Mouse (Mus musculus) limb, embryonic 15.5 days (tissue): Measurements from ENCODE around the gene Tmem44. TPM values are rescaled to one million over a fixed set of nuclear protein-coding genes. Genes with fewer than 3 reads are reported as not detected.

Experiments
- ATAC-seq: fragments of 200-750 bp; cut with Nextera tagmentation; 2 replicates; pipeline ENCODE4 v1.8.0; 2017; ENCODE audit warnings: low read depth, moderate TSS enrichment; ENCODE audit not compliant: insufficient number of reproducible peaks, low FRiP score, low TSS enrichment
- H3K27ac ChIP-seq: fragments of 300-500 bp; sonication (generic); 2 replicates; pipeline ENCODE4 v1.5.1; 2015; ENCODE audit warnings: moderate library complexity, mild to moderate bottlenecking, inconsistent platforms
- H3K27me3 ChIP-seq: fragments of 300-500 bp; sonication (generic); 2 replicates; pipeline ENCODE4 v1.6.1; 2015; ENCODE audit warnings: inconsistent platforms
- H3K36me3 ChIP-seq: fragments of 300-500 bp; sonication (generic); 2 replicates; pipeline ENCODE4 v1.6.1; 2015; ENCODE audit warnings: inconsistent platforms
- H3K4me1 ChIP-seq: fragments of 300-500 bp; sonication (generic); 2 replicates; pipeline ENCODE4 v1.6.1; 2015; ENCODE audit warnings: inconsistent platforms
- H3K4me2 ChIP-seq: fragments of 300-500 bp; sonication (generic); 2 replicates; pipeline ENCODE4 v1.6.1; 2015; ENCODE audit warnings: mild to moderate bottlenecking, inconsistent platforms
- H3K4me3 ChIP-seq: fragments of 300-500 bp; sonication (generic); 2 replicates; pipeline ENCODE4 v1.5.1; 2015; ENCODE audit warnings: mild to moderate bottlenecking, inconsistent platforms
- H3K9ac ChIP-seq: fragments of 300-500 bp; sonication (generic); 2 replicates; pipeline ENCODE4 v1.6.1; 2015; ENCODE audit warnings: inconsistent platforms
- H3K9me3 ChIP-seq: fragments of 300-500 bp; sonication (generic); 2 replicates; pipeline ENCODE4 v1.6.1; 2016; ENCODE audit warnings: inconsistent platforms
- WGBS: fragments of 180-500 bp; shearing (Covaris S2); methylation state at CpG from one replicate; pipeline ENCODE4 v1.1.7; 2015; 5-methylcytosine and 5-hydroxymethylcytosine counted together
- polyA plus RNA-seq: library from polyadenylated mRNA; unstranded; fragments of >200 nt; fragmentation: Nextera tagmentation; extraction: Ambion mirVana; gene quantifications from 2 replicates; pipeline ENCODE4 v1.2.1, GENCODE M21; 2015

Tmem44 gene
- 17.1 and 18.8 TPM in 2 replicates for polyA plus RNA-seq

DNA sequence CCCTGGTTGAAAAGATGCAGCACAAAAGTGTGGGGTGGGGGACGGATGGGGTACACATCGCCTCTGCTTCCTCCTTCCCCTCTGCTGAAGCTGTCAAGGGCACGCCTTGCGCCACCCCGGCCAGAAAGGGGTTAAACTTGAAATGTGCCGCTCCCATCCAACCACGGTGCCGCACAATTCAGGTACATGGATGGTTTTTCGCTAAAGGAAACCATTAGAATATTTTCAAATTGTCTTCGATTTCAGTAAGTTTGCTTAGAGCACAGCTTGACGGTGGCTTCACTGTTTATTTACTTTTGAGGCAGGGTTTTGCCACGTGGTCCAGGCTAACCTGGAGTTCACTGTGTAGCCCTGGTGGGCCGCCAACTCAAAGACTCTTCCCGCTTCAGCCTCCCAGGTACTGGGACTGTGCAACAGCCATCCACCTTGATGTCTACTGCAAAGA is at the start of gene Tmem44:
TSS of gene Tmem44 (minus strand) at position 95 of the 445 bp plus-strand sequence.
- Histone ChIP-seq H3K4me2 (peak within 1 kb of the TSS; percentile 87), H3K27ac (0 out of 2 replicates have a peak within 1 kb of the TSS, but pooled peaks have one; percentile 58), H3K9ac (peak within 1 kb of the TSS; percentile 82), H3K27me3 (no peaks in the 10 kb centered on the region), H3K4me1 (peaks cover 29% of the 10 kb centered on the region), H3K36me3 (peaks cover 18% of the 10 kb centered on the region), H3K9me3 (no peaks in the 10 kb centered on the region), H3K4me3 (peak within 1 kb of the TSS; percentile 64)
- 4% methylated on average over 14 of the region's 14 CpGs for WGBS
- no peak for ATAC-seq

DNA sequence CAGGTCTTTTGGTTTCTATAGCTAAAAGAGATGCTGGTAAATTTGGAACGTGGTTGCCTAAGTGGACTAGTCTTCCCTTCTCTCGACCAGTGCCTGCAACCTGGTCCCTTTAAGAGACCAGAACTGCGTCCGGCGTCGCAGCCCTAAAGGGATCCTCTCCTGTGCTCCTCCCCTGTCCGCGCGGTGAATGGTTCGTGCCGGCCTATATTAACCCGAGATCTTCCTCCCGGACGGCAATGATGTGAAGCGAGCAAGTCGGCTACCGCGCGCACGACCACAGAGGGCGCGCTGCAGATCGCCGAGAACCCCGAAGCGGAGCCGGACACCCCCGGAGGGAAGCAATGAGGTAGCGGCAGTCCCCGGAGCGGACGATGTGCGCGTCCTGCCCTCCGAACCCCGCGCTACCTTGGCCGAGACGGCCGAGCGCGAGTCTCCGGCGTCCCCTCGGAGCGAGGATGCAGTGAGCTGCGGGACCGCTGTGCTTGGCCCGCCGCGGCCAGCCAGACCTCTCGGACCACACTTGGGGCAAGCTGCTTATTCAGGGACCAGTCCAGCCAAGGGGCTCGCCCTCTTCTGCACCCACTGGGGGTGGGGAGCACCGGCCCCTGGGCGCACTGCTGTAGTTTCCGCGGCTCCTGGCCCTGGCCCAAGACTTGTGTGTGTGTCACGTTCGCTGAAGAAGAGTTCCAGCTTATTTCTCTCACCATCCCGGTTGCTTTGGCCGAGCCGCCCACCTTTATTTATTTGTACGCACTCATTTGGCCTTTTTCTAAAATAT is 49.0 kb upstream of the Tmem44 start, which contains the start of gene Fam43a:
TSS of gene Fam43a (plus strand) at position 233 of the 778 bp plus-strand sequence.
- Histone ChIP-seq H3K9ac (peak within 1 kb of the TSS; percentile 78), H3K4me2 (peak within 1 kb of the TSS; percentile 94), H3K9me3 (no peaks in the 10 kb centered on the region), H3K27me3 (peaks cover 45% of the 10 kb centered on the region), H3K27ac (peak within 1 kb of the TSS; percentile 85), H3K4me3 (peak within 1 kb of the TSS; percentile 80), H3K4me1 (peaks cover 43% of the 10 kb centered on the region), H3K36me3 (no peaks in the 10 kb centered on the region)
- ATAC-seq: peak; percentile 66; the same call in 1 of the 2 replicates
- under 1% methylated on average over 63 of the region's 63 CpGs for WGBS

- 10% methylated on average over 16 of the region's 16 CpGs for WGBS
- H3K9me3 ChIP-seq: no peaks in the 10 kb centered on the region
- no peaks in the 10 kb centered on the region for H3K36me3 ChIP-seq
- no peak for ATAC-seq
- H3K4me3 ChIP-seq: no peak overlapping the region; the same call in 1 of the 2 replicates
- H3K4me1 ChIP-seq: peaks cover 27% of the 10 kb centered on the region
- H3K9ac ChIP-seq: no peak overlapping the region
- no peak overlapping the region for H3K27ac ChIP-seq
- peak overlapping the region; percentile 36; the same call in 1 of the 2 replicates for H3K4me2 ChIP-seq
- H3K27me3 ChIP-seq: peaks cover 45% of the 10 kb centered on the region
Observed at GRCm38 (mm10) chr16:30596959-30597681, 46.5 kb upstream of the Tmem44 start.

DNA sequence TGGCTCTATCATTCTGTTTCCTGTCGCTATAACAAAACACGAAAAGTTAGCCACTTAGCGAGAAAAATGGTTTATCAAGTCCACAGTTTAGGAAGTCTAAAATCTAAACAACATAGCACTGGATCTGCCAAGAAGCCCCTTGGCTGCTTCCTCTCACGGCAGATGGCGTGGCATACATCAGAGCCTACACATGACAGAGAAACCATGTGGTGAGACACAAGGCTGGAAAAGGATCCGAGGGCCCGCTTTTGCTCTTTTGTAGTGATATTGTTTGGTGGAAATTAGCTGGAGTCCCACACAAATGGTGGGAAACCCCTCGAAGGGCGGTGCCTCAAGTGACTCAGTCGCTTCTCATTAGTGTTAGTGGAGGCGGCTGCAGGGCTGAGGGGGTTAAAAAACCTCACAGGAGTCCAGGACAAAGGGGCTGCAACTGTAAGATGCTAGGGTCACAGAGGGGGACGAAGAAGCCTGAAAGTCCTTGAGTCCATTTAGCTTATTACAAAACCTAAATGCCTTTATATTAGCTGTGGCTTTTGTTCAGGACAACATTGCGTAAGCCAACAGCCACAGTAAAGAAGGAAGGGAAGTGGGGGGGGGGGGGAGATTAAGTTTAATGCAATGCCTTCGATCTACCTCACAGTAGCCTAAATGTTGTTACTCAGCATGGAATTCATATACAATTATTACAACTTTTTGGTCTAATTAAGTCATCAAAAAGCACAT is 45.4 kb upstream of the Tmem44 start:
- no peak overlapping the region for H3K9ac ChIP-seq
- ATAC-seq: no peak
- H3K27ac ChIP-seq: no peak overlapping the region
- 70% methylated on average over 14 of the region's 14 CpGs for whole genome bisulfite sequencing
- H3K4me2 ChIP-seq: no peak overlapping the region
- H3K36me3 ChIP-seq: no peaks in the 10 kb centered on the region
- no peaks in the 10 kb centered on the region for H3K9me3 ChIP-seq
- peaks cover 36% of the 10 kb centered on the region for H3K27me3 ChIP-seq
- no peak overlapping the region for H3K4me3 ChIP-seq
- H3K4me1 ChIP-seq: peaks cover 16% of the 10 kb centered on the region

GRCm38 (mm10) chr16:30595356-30595755 is 44.7 kb upstream of the Tmem44 start:
- Histone ChIP-seq H3K36me3 (no peaks in the 10 kb centered on the region), H3K4me3 (no peak overlapping the region), H3K4me1 (peaks cover 9% of the 10 kb centered on the region), H3K9me3 (no peaks in the 10 kb centered on the region), H3K9ac (no peak overlapping the region), H3K4me2 (no peak overlapping the region), H3K27me3 (peaks cover 30% of the 10 kb centered on the region), H3K27ac (no peak overlapping the region)
- no peak for ATAC-seq
- 52% methylated on average over 3 of the region's 3 CpGs for WGBS

- Histone ChIP-seq H3K27ac (no peak overlapping the region), H3K36me3 (no peaks in the 10 kb centered on the region), H3K9ac (no peak overlapping the region), H3K9me3 (no peaks in the 10 kb centered on the region), H3K4me1 (no peaks in the 10 kb centered on the region), H3K4me3 (no peak overlapping the region), H3K27me3 (peaks cover 16% of the 10 kb centered on the region), H3K4me2 (no peak overlapping the region)
- no peak for ATAC-seq
- WGBS: 49% methylated on average over 3 of the region's 3 CpGs
Observed at GRCm38 (mm10) chr16:30591990-30592389, 41.3 kb upstream of the Tmem44 start.

DNA sequence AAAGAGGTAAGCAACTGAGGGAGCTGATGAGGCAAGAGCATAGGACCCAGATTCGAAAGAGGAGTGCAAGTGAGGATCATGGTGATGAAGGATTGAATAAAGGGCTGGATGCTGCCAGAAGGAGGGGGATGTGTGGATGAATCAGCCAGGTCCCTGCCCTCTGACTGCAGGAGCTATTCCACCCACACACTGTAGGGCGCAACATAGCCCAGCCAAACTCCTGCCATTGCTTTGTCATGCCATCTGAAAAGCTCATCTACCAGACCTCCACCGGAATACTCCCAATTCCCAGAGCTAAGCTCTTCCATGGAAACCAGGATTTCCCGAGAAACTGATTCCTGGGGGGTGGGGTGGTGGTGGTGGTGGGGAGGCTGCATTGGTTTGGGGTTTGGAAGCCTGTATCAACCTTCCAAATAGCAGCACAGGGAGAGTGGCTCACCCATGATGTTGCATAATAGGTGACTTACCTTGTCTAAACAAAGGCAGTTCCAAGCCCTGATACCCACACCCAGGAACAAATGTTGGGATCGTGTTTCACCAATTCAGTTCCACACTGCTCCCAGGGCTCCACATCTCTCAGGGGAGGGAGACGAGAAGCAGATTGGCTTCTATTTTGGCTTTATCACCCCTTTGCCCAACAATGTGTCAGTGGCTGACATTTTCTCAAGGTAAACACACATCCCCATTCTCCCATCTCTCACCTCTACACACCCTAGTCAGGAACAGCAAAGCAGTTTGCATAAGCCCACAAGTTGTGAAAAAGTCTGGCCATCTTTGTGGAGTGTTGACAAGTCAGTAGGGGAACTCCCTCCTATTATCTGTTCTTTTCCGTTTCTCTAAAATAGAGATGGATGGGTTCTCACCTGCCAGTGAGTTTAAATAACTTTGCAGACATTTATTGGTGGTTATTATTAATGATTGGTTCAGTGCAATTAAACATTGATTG is 39.9 kb upstream of the Tmem44 start:
- no peak for ATAC-seq
- Histone ChIP-seq H3K4me1 (peaks cover 3% of the 10 kb centered on the region; the same call in 1 of the 2 replicates), H3K9me3 (no peaks in the 10 kb centered on the region), H3K4me3 (no peak overlapping the region), H3K9ac (no peak overlapping the region), H3K27ac (no peak overlapping the region), H3K36me3 (peaks cover 2% of the 10 kb centered on the region), H3K27me3 (0 out of 2 replicates have a peak, but pooled peaks cover 4% of the 10 kb centered on the region), H3K4me2 (no peak overlapping the region)
- 32% methylated on average over 7 of the region's 7 CpGs for WGBS

DNA sequence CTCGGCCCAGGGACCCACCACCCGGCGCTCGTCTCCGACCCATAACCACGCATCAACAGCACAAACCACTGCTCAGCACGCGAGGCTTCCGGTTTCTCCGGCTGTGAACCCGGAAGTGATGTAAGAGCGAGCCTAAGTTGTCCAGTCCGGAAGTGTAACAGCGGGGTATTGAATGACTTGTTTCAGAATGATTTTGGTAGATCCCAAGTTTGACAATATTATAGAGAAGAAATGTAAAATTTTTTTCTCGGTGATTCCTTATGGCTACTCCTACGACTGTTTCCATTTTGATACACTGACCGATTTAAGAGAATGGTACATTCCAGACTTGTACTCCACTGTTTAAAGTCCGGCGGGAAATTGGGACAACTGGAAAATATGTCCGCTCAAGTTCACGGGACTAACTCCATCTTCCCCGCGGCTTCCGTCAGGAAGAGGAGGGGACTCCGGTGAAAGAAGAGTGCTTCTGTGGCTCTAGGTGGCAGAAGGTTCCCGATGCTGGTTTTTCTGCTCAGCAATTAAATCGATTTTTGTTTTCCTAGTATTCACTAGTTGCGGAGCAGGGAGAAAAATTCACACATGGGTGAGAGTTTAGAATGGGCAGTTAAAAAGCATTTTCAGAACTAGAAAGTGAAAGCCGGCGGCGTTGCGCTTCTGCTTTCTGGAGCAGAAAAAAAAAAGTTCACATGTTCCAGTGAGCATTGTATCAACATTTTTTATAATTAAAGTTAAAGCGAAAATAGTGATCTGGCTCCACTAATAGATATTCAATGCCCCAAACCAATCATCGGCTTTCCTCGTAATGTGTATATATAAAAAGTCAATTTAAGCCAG is 37.1 kb upstream of the Tmem44 start, which contains the start of gene Lsg1:
TSS of gene Lsg1 (minus strand) at position 99 of the 834 bp plus-strand sequence.
- Histone ChIP-seq H3K9ac (peak within 1 kb of the TSS; percentile 85), H3K4me1 (peaks cover 3% of the 10 kb centered on the region; the same call in 1 of the 2 replicates), H3K4me3 (peak within 1 kb of the TSS; percentile 88), H3K9me3 (no peaks in the 10 kb centered on the region), H3K36me3 (peaks cover 28% of the 10 kb centered on the region), H3K27me3 (no peaks in the 10 kb centered on the region), H3K4me2 (peak within 1 kb of the TSS; percentile 79), H3K27ac (peak within 1 kb of the TSS; percentile 82)
- WGBS: 2% methylated on average over 35 of the region's 35 CpGs
- peak; percentile 92 for ATAC-seq

DNA sequence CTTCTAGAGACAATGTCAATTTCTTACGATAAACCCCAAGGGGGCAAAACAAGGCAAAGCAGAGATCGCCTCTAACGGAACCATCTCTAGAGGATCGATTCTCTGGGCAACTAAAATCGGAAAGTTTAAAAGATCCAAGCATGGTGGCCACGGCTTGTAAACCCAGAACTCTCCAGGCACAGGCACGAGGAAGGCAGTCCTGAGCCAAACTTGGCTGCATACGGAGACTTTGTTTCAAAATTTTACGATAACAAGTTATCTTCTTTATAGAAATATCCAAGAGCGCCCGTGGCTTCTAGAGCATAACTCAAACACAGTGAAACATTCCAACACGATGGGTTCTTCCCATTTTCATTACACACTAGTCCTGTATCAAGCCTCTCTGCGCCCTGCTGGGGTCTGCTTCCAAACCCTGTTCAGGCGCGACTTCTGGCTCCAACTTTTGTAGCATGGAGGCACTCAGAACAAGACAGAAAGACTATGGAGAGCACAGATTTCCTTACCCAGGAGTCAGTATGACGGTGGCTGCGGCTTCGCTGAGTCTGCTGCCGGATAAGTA is 36.4 kb upstream of the Tmem44 start:
- H3K4me2 ChIP-seq: peak overlapping the region; percentile 79
- peak overlapping the region; percentile 82 for H3K27ac ChIP-seq
- 3% methylated on average over 19 of the region's 19 CpGs for WGBS
- peak overlapping the region; percentile 88 for H3K4me3 ChIP-seq
- H3K9me3 ChIP-seq: no peaks in the 10 kb centered on the region
- peaks cover 35% of the 10 kb centered on the region for H3K36me3 ChIP-seq
- H3K27me3 ChIP-seq: no peaks in the 10 kb centered on the region
- peaks cover 3% of the 10 kb centered on the region; the same call in 1 of the 2 replicates for H3K4me1 ChIP-seq
- no peak for ATAC-seq
- peak overlapping the region; percentile 85 for H3K9ac ChIP-seq

DNA sequence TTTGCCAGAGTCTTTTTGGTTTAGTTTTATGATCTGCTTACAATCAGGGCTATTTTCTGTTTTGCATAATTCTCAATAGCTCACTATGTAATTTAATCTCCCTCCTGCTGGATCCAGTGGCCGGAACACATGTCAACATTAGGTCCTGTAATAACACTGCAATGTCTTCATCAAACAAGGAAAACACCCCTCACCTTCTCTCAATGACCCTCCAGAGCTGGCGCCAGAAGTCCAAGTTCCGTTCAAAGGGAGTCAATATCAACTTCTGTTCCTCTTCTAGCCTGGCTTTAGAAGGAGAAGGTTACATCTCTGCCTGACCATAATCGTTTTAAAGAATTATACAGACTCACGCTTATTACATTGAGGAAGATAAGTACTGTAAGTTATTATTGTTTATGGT is 30.1 kb upstream of the Tmem44 start:
- 85% methylated on average over 5 of the region's 5 CpGs for WGBS
- H3K4me3 ChIP-seq: no peak overlapping the region
- no peak overlapping the region for H3K9ac ChIP-seq
- no peak for ATAC-seq
- H3K4me2 ChIP-seq: no peak overlapping the region
- H3K27me3 ChIP-seq: no peaks in the 10 kb centered on the region
- H3K4me1 ChIP-seq: no peaks in the 10 kb centered on the region
- no peaks in the 10 kb centered on the region for H3K9me3 ChIP-seq
- no peak overlapping the region for H3K27ac ChIP-seq
- H3K36me3 ChIP-seq: peaks cover 97% of the 10 kb centered on the region
